Mouse (Mus musculus) adrenal gland, adult (tissue): ENCODE measurements at regions not wholly inside any gene's neighbourhood (a gene's known extent, or its start where the extent isn't known, plus 50 kb on each side); places are given as distances from the start of the nearest gene placed in this dataset.
A peak's percentile ranks its signal among the peaks of the same experiment; 100 is the strongest.

Experiments
- DNase-seq, 2 experiments: peaks; one replicate each; pipeline ENCODE4 v3.0.0; 2022 to 2023; ENCODE audit warnings: low spot score in 1 of 2; ENCODE audit not compliant: inconsistent age in 2 of 2

DNA sequence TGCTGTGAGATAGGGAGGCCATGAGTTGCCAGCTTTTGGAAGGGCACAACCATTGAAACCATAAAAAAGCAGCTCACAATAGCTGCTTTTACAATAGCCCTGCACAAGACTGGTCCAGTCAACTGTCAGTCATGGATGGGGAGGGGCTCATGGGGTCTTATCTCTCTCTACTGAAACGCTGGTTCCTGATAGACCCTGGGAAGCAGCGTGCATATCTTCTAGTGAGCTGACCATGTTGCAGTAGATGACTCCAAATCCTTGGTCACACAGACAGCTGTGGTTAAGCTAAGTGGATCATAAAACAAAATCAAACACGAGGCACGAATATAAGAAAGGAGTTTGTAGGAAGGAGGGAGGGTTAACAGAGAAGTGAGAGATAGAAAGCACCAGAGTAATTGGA, 105.0 kb downstream of the Aldh8a1 start:
- DNase-seq, result no peak

DNA sequence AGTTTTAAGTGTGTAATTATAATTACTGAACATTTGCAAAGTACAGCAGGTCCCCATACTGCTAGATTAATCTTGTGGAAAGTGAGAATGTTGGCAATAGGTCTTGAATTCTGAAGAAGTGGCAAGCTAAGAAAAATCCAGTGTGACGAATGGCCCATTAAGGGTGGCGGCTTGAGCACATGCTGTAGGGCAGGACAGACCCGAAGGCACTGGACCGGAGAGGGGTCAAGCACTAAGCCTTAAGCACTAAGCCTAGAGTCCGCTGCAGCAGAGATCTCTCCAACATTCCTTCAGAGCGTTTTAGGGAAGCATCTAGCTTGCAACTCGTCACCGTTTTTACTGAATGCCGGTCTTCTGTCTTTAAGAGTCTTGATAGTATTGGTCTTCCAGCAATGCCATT, 105.6 kb downstream of the Aldh8a1 start:
- DNase-seq, result no peak

DNA sequence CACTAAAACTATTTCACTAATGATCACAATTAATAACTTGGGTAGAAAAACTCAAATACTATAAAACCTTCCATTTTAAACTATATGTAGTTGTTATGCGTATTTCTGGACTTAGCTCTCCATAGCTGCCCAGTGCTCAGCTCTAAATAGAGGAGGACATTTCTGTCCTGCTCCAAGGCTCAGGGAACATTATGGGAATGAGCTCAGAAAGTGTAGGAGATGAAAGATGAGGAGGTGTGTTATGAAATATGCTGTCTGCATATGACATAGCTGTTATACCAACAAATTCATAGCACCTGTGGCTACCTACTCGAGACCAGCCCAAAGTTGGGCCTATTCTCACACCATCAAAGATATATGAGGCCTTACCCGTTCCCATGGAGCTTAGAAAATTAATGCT, 106.3 kb downstream of the Aldh8a1 start:
- DNase-seq, result no peak

DNA sequence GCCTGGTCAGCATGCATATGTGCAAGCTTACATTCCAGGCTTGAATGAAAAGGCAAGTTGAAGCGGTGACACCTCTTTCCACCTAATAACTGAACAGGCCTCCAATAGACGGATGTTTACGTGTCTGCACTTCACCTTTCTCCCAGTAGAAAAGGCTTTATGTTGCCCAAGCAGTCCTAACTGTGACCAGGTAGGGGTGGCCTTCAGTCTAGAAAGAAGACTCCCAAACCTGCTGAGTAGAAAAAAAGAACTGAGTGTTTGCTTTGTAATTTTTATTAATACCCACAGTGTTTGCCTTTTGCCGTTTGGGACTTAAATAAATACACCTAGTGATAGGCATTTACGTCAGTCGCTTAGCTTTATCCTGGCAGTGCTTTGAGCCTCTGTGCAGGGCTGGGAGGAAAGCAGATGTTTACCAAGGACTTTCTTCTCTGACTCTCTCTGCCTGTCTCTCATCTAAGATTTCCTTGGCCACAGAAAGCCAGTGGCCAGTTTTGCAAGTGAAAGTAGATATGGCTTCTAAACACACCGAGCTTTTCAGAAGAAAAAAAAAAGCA, 104.5 kb upstream of the 1700020N01Rik start:
- DNase-seq, result no peak

DNA sequence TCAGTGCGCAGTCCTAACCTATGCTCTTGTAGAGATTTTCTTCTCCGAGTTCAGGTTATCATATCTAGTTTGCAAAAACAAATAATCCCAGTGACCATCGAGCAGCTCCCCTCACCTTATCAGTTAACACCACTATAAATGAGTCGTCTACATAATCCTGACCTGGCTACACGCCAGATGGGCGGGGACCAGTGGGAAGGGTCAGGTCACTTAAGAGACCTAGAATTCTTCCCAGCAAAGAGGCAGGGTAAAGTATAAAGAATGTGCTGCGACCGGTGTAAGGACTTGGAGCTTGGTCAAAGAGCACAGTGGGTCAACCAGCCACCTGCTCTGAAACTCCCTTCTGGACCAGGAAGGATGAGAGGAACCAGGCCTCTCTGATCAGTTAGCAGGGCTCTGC, 102.0 kb upstream of the 1700020N01Rik start:
- DNase-seq, result no peak

DNA sequence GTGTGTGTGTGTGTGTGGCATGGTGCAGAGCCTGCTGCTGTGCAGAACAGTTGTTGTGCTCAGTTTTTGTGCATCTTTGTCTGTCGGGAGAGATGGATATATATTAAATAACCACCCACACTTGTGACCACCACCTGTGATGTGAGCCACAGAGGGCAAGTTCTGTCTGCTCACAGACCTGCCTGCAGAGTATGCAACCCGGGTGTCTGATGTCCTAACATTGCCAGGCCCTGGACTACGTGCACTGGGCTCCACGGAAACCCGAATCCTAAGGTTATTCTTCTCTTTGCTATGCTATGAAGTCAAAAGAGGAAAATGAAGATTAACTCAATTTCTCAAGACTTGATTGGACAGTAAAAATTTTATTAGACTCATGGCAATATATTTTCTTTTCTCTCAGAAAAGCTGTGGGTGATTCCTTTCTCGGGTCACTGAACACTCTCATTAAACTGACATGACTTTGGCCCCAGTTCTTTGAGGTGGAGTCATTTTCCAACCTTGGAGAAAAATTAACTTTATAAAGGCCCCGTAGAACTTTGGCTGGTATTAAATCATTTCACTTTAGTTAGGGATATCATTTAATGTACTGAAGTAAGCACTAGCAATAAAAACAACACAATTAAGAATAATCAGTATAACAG, 100.6 kb upstream of the 1700020N01Rik start:
- DNase-seq, result no peak

DNA sequence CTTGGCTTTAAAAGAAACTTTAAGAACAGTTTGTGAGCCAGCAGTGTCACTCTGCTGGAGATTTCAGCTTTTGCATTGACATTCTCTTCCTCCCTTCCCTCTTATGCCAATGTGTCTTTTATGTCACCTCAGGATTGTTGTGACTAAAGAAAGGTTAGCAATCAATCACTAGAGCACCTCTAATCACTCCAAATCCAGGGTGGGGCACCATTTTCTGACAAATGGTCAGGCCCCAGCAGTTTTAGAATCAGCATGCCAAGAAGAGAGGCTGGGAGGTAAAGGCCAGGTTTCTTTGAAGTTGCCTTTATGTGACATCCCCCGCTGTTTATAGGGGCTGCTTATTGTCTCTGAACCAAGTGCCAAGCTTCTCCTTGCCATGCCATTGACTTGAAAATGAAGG, 98.4 kb upstream of the 1700020N01Rik start:
- no peak for DNase-seq

DNA sequence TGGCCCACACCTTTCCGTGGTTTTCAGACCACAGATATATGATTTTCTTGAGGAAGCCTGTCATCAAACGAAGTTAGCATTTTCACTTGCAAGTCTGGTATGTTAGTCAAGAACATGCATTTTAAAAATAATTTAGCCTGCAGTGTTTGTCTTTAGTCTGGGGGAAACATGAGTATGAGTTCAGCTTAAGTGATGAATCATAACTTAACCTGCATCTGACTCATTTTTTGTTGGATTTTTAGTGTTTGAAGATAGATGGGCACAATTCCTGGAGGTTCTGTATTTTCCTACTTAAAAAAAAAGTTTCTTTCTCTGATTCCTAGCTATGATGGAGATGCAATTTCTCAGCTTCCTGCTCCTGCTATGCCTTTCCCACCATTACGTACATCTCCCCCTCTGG, 95.8 kb upstream of the 1700020N01Rik start:
- DNase-seq, result no peak

DNA sequence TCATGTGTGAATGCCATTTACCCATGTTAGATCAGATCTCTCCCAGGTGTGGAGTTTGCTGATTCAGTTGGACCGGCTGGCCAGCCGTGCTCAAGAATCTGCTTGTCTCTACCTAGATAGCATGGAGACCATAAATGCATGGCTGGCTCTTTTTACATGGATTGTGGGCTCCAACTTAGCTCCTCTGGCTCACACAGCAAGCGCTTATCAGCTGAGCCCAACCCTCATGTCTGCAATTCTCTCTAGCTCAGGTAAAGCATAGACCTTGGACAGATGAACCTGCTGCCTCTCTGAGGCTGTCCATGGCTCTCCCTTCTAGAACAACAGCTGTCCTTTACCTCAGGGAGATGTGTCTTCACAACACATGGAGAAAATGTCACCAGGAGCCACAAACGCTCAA, 94.8 kb upstream of the 1700020N01Rik start:
- no peak for DNase-seq

DNA sequence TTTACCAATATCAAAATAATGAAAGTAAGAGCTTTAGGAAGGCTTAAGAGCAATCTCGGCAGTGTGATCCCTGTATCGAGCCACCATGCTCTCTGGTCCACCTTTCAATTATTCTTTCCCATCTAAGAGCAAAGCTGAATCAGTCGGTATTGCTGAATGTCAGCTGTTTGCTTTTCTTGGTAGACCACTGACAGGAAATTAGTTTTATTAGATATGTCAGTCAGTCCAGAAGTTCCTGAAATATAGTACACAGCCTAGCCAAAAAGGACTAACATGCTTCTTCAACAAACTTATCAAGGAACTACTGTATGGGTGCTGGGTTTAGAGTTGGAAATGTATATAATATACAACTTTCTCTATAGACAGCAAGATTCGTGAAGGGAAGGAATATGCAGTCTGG, 91.3 kb upstream of the 1700020N01Rik start:
- no peak for DNase-seq

DNA sequence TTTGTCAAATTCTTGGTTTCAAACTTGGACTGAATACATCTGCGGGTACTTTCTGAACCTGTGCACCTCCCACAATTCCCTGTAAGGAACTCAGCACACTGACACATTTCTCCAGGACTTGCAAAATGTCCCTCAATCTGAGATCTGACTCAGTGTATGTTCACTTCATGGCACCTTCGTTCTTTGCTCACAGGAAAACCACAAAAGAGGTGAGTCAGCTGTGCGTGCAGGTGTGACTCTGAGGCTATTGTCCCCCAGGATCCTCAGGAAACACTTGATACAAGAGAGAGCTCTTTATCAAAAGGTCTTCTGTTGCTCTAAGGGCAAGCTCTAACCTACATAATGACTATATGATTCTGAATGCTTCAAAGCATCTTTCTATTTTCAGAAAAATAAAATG, 88.5 kb upstream of the 1700020N01Rik start:
- no peak for DNase-seq

DNA sequence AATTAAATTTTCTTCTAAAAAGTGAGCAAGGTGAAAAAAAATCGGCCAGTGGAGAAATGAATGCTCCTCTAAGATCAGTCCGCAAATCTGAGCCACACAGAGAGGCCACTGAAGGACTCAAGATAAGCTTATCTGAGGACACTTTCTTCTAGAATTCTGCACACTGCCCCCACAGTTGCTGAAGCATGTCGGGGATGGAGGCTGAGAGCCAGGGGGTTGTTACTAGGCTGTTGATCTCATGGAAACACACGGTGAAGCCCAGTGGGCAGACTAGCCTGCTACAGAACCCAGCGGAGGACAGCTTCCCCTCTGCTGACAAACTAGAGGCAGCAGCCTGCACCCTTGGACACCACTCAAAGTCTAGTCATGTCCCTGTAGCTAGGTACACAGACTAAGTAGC, 81.6 kb upstream of the 1700020N01Rik start:
- no peak for DNase-seq

DNA sequence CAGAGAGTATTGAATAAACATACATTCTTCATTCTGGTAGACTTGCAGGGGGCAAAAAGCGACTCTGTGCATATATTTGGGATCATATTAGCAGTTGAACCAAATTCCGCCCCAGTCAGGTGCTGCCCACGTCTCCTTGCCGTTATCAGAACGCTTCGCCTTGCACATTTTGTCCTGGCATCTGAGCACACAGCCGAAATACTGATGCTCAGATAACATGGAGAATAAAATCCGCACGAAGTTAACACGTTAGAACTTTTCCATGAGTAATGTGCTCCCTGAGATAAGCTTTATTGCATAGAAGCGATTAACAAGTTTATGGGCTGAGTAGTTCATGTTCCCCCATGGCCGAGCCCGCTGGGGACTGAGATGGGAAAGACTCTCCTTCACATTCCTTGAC, 80.5 kb upstream of the 1700020N01Rik start:
- DNase-seq, result no peak

DNA sequence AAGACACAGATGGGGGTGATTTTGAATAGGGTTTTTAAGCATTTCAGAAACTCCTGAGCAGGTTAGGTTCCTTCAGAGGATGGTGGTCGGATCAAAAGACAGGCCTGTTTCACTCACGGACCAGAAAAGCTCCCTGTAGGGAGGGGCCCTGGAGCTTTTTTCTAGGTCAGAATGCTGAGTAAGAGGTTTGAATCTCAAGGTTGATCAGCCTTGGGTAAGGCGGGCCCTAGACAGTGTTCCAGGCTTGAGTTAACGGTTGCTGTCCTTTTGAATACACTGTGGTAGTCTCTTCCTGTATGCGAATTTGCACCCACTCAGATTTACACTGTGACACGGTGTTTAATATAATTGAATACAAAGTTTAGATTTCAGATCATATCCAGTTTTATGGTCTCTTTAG, 75.2 kb upstream of the 1700020N01Rik start:
- peak; percentile 14 to 70 for DNase-seq

DNA sequence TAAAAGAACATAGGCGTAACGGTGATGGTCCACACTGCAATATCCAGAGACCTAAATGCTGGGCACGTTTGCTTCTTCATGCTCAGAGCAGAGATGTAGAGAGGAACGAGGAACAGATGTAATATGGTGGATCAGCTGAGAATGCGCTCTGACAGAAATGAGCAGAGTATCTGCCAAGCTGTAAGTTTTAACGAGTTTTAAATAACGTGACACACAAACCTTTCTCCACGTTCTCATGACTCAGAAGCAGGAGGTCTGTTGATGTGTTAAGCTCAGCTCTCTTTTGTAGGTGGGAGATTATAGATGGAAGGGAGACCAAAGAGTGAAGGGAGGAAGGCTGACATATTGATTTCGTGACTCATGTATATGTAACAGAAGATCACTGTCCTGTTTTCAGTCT, 72.1 kb upstream of the 1700020N01Rik start:
- DNase-seq, result no peak

DNA sequence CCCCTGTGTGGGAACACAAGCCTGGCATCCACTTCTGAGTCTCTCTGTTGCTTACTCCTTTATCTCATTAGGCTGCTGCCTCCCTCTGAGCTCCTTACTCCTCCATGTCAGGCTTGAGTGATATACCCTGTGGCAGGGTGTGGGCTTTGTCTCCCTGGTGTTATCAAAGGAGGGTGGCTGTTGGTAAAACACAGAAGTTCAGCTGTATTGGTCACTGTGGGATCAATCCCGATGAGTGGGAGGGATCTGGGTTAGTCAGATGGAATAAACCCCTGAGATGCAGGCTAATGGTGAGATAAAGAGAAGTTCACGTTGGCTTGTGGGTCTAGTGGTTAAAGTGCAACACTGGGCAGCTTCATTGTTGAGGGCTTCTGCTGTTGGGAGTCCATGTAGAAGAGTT, 67.4 kb upstream of the 1700020N01Rik start:
- DNase-seq, result no peak

DNA sequence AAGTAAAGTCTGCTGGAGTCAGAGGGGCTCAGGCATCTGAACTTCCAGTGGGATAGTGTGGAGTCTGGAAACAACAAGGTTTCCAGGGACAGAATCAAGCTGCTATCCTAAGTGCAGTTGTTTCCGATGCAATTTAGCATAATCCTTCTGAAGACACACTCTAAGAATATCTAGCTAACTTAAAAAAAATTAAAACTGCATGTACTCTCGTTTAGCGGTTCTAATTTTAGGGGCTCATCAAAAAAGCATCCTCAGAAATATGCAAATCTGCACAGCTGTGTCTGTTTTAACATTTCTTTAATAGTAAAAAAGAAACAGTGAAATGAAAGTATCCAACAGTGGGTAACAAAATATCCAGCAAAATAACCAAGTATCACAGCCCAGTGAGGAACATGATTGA, 64.5 kb upstream of the 1700020N01Rik start:
- no peak for DNase-seq

DNA sequence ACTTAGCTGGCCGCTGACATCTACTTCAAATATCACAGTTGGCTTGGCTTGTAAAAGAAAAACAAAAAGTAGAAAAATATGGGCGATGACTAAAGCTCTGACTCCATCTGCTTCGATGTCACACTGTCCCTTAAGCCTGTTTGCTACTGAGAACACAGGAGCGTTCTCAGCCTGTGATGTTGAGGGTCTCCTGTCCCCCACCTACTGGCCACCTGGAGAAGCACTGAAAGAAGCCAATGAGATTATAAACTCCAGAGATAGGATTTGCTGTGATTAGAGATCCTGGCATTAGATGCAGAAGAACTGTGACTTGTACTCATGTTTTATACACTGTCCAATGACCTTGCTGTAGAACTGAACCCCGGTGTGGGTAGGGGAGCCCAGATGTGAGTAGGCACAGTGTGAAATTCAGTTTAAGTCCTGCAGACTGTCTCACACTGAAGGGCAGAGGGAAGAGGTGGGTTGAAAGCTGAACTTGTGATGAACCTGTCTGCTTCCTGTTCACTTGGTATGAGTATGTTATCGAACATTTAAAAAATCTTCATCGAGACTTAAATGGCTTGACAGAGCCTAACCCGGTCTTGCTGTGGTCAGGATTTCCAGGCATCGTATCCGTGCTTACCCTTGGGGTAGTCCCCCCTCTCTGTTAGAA, 63.7 kb upstream of the 1700020N01Rik start:
- DNase-seq, result no peak

DNA sequence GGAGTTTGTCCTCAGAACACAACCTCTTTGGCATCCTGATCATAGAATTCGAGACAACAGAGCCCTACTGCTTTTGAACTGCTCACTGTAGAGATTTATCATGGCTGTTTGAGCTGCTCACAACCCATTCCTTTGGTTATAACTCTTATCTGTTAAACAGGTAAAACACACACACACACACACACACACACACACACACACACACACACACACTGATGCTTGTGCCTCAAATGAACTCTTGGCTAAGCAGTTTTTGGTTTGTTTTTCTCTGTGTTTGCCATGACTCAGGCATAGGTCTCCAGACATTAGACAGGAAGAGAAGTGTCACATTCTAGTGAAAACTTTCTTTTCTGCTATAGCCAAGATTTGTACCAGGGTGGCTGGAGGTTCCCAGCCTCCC, 60.8 kb upstream of the 1700020N01Rik start:
- DNase-seq, result no peak

DNA sequence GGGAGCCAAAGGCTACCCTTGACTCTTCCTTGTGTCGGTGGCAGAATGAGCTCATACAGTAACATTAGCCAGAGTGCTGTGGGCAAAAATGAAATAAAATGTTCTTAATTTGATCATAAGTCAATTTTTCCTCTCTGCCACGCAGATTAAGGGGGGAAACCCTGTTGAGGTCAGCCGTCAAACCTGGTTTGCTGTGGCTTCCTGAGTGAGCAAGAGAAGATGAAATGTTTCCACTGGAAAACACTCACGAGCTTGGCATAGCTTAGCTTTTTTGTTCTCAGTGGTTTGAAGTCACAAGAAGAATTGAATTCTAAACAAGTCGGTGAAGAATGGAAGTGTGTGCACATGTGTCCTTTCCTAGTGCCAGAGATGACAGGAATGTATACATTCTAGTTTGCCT, 57.3 kb upstream of the 1700020N01Rik start:
- no peak for DNase-seq

DNA sequence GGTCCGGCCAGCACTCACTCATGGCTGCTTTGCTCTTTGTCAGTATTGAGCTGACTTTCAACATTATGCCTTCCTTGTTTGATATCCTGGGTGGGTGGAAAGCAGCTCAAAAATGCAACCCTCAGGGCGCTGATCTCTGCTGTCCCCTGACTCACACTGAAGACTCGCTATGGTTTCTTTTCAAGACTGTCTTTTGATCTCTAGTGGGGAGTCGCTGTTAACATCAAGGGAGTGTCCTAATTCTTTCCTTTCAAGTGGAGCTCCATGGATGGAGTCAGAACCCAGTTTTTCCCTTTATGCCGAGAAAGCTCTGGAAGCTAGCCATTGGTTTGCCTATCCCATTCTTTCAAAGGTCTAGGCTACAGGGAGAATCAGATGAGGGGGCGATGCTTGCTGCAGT, 54.5 kb upstream of the 1700020N01Rik start:
- no peak for DNase-seq
